Mouse (Mus musculus) bone marrow macrophage, adult 2 months (primary cell): Measurements from ENCODE around the gene Ndufc2.

Source experiments
- CTCF ChIP-seq: IDR thresholded peaks from 2 replicates; pipeline ENCODE4 v1.5.1; 2012; ENCODE audit warnings: low read depth, mild to moderate bottlenecking, low read length, moderate library complexity
- POLR2A ChIP-seq: IDR thresholded peaks from 2 replicates; pipeline ENCODE4 v1.6.1; 2012; ENCODE audit warnings: mild to moderate bottlenecking, low read depth, low read length, borderline replicate concordance

DNA sequence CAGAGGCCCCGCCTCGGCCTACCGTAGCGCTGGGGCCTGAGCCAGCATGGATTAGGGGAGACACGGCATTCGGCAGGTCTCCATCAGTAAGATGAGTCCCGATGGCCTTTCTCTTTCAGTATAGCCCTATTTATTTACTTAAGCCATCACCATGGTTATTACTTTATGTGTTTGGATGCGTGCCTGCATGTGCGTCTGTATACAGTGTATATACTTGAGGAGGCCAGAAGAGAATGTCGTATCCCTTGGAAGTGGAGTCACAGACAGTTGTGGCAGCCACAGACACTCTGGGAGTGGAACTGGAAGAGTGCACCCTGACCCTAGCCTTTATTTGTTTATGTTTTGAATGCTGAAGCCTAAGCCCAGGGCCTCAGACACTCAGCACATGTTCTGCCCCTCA, 7.3 kb downstream of the Ndufc2 start:
- no peak for TF ChIP-seq POLR2A
- TF ChIP-seq CTCF, result no peak
